Mouse (Mus musculus): Measurements from ENCODE around the gene Nrxn3. TPM values are rescaled to one million over a fixed set of nuclear protein-coding genes. Genes with fewer than 3 reads are reported as not detected.
A peak's percentile ranks its signal among the peaks of the same experiment; 100 is the strongest.

Nrxn3 gene
- total RNA-seq (2021): under 1 TPM in 1 of 2 experiments, not detected in 1; 0.23 TPM
- long read RNA-seq, experiment 1: 0 reads
- long read RNA-seq, experiment 2: 0 reads

GRCm38 (mm10) chr12:88722691-88723070 lies at the start of gene Nrxn3:
Nrxn3 (plus strand) TSS chr12:88722876.
- intact Hi-C loops (cut with DNase I): no loop called here
- no peak for DNase-seq

- intact Hi-C loops (cut with DNase I): no loop called here
- DNase-seq: no peak
Observed at GRCm38 (mm10) chr12:88704159-88704846, 18.4 kb upstream of the Nrxn3 start.

GRCm38 (mm10) chr12:88705959-88706358 lies 16.7 kb upstream of the Nrxn3 start:
- intact Hi-C loops (cut with DNase I): no loop called here
- DNase-seq: no peak

GRCm38 (mm10) chr12:88707786-88708185 lies 14.9 kb upstream of the Nrxn3 start:
- DNase-seq: no peak
- intact Hi-C loops (cut with DNase I): no loop called here

GRCm38 (mm10) chr12:88709223-88709622 lies 13.5 kb upstream of the Nrxn3 start:
- intact Hi-C loops (cut with DNase I): no loop called here
- peak in 1 of 2 experiments; percentile 26 for DNase-seq

GRCm38 (mm10) chr12:88713456-88713855 lies 9.2 kb upstream of the Nrxn3 start:
- no peak for DNase-seq
- intact Hi-C loops (cut with DNase I): no loop called here

- intact Hi-C loops (cut with DNase I): no loop called here
- no peak for DNase-seq
Observed at GRCm38 (mm10) chr12:88722031-88722690, 515 bp upstream of the Nrxn3 start.

GRCm38 (mm10) chr12:88726316-88726715 lies 3.6 kb downstream of the Nrxn3 start:
- intact Hi-C loops (cut with DNase I): no loop called here
- DNase-seq: no peak

GRCm38 (mm10) chr12:88726755-88727154 lies 4.1 kb downstream of the Nrxn3 start:
- intact Hi-C loops (cut with DNase I): no loop called here

GRCm38 (mm10) chr12:88730720-88731119 lies 8.0 kb downstream of the Nrxn3 start:
- no peak for DNase-seq
- intact Hi-C loops (cut with DNase I): no loop called here

More at GRCm38 (mm10) chr12:88726755-88727154, 4.1 kb downstream of the Nrxn3 start:
- DNase-seq: no peak

GRCm38 (mm10) chr12:88735045-88735444 lies 12.4 kb downstream of the Nrxn3 start:
- intact Hi-C loops (cut with DNase I): no loop called here
- no peak for DNase-seq

- intact Hi-C loops (cut with DNase I): no loop called here
- no peak for DNase-seq
Observed at GRCm38 (mm10) chr12:88737081-88737480, 14.4 kb downstream of the Nrxn3 start.

GRCm38 (mm10) chr12:88738616-88739015 lies 15.9 kb downstream of the Nrxn3 start:
- no peak for DNase-seq
- intact Hi-C loops (cut with DNase I): no loop called here

GRCm38 (mm10) chr12:88746788-88747187 lies 24.1 kb downstream of the Nrxn3 start:
- intact Hi-C loops (cut with DNase I): no loop called here

GRCm38 (mm10) chr12:88764791-88765190 lies 42.1 kb downstream of the Nrxn3 start:
- intact Hi-C loops (cut with DNase I): no loop called here
- DNase-seq: no peak

More at GRCm38 (mm10) chr12:88746788-88747187, 24.1 kb downstream of the Nrxn3 start:
- no peak for DNase-seq

- intact Hi-C loops (cut with DNase I): no loop called here
- no peak for DNase-seq
Observed at GRCm38 (mm10) chr12:88774666-88775065, 52.0 kb downstream of the Nrxn3 start.

GRCm38 (mm10) chr12:88778036-88778435 lies 55.4 kb downstream of the Nrxn3 start:
- intact Hi-C loops (cut with DNase I): no loop called here
- DNase-seq: no peak

GRCm38 (mm10) chr12:88784199-88785147 lies 61.8 kb downstream of the Nrxn3 start:
- DNase-seq: no peak
- intact Hi-C loops (cut with DNase I): no loop called here

GRCm38 (mm10) chr12:88793314-88793713 lies 70.6 kb downstream of the Nrxn3 start:
- intact Hi-C loops (cut with DNase I): no loop called here

GRCm38 (mm10) chr12:88800990-88801655 lies 78.4 kb downstream of the Nrxn3 start:
- intact Hi-C loops (cut with DNase I): no loop called here
- no peak for DNase-seq

More at GRCm38 (mm10) chr12:88793314-88793713, 70.6 kb downstream of the Nrxn3 start:
- DNase-seq: no peak

Data from gastrocnemius, postnatal 36 days (tissue).